Mouse (Mus musculus): ENCODE data around the gene Tjp1.

Tjp1 gene

DNA sequence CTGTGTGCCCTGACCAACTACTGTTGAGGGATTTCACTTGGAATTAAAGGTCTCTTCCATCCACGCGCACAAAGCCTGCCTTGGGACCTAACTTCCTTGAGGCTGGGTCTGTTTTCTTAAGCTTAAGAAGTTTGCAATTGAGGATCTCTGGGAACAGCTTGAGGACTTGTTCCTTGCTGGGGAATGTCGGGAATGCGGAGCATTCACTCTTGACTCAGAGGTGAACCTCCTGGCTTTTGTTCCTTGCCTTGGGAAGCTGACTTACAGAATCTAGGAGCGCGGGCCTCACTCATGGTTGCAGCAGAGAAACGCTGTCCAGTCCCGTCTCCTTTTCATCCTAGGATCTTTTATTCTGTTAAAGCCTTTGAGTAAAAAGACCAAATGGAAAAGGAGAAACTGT is 97.2 kb downstream of the Tjp1 start:
- no peak for DNase-seq

DNA sequence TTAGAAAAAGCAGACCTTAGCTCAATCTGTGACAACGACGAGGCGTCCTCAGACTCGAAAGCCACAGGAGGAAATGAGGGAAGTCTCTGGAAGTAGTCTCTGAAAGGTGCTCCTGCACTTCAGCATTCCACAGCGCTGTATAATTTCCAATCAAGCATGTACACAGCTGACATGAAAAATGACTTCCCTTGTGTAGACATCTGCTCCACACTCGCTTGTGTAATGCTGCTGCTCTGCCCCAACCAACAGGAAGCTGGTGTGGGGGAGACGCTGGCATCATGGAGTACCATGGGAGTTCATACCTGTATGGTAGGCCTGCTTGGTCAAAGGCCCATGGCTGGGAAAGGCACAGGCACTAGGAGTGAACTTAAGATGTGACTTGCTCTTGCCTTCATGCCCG is 103.1 kb downstream of the Tjp1 start:
- no peak for DNase-seq

DNA sequence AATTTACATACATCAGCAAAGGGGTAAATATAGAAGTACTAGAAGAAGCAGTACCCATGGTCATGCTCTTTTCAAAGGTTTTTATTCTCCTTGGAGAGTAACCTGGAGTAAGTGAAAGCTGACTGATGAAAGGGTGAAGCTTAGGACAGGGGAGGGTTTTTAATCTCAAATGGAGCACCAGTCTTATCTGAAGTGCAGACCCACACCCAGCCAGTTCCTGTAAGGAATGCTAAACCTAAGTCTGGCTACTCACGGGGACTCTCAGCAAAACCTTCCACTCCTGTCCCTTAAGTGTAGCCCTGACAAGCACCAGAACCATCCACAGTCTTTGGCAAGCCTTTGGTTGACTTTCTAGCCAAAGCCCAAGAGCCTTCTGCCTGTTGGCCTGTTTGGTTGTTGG is 105.1 kb downstream of the Tjp1 start:
- no peak for DNase-seq

DNA sequence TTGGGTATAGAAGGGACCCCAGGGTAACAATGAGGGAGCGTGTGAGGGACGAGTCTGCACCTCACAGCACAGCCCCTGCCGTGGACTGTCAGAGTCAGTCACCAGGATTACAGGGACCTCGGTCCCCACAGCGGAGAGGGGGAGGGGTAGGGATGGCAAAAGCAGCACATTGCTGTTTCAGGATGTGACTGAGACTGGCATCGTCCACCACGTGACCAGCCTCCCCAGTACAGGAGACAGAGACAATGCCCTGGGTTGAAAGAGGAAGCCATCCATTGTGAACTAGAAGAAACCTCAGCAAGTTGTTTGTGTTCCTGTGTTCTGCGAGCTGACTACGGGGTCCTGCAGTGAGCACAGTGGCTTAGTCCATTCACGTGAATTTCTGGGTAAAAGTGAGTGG is 106.1 kb downstream of the Tjp1 start:
- peak; percentile 56 for DNase-seq

DNA sequence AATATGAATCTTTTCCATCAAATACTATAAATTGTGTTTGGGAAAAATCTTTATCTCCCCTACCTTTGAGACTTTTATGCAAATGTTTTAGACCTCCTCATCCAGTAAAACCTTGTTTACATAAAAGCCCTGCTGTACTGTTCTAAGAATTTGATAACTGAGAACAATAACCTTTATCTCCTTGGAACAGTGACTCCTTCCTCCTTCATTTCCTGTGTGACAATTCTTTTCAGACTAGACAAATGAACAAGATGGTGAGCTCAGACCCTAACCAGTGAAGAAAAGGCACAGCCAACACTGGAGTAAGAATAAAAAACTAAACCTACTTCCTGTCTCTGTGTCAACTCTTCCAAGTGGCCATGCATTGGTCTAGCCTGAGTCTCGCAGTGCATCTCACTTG is 107.7 kb downstream of the Tjp1 start:
- no peak for DNase-seq

GRCm38 (mm10) chr7:65419012-65419411 is 108.6 kb downstream of the Tjp1 start:
- DNase-seq: no peak

GRCm38 (mm10) chr7:65418366-65418911 is 109.1 kb downstream of the Tjp1 start:
- DNase-seq: no peak

- DNase-seq: no peak
These were observed 110.1 kb downstream of the Tjp1 start for GRCm38 (mm10) chr7:65417231-65418100.

- no peak for DNase-seq
These were observed 111.1 kb downstream of the Tjp1 start for GRCm38 (mm10) chr7:65416506-65416905.

DNA sequence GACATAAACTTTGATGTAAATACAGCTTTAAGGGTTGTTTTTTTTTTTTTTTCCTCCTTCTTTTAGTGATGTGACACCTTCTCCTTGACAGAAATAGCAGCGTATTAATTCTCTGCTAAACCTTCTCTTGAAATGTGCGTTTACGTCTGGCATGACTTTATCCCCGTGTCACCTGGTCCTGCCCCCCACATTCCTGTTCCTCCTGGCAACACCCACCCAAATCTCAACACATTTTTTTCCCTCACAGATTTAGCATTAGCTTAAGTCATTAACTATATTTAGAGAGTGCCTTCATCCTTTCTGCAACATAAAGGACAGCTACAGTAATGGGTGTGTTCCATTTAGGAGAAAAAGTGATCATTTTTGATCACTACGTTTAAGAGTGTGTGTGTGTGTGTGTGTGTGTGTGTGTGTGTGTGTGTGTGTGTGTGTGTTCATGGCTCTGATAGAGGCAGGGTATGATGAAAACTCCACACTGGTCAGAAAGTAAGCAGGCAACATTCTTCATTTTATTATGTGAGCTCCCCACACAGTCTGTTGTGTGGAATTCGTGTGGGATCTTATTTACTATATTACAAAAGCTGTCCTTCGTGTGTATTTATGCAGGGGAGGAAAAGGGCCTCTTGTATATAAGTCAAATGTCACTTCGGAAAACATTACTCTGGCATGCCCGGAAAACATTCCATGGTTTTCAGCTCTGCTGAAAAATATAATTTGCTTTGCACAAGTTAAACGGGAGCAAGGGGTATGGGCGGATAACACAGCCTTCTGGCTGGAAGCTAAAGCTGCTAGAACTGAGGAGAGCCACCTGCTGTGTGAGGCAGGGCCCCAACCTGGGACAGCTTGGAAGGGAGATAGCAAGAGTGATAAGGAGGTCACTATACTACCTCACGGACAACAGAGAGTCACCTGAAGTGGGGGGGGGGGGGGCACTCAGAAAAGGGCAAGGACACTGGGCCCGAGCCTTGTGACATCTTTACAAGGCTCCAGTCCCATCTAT is 113.3 kb downstream of the Tjp1 start:
- no peak for DNase-seq

DNA sequence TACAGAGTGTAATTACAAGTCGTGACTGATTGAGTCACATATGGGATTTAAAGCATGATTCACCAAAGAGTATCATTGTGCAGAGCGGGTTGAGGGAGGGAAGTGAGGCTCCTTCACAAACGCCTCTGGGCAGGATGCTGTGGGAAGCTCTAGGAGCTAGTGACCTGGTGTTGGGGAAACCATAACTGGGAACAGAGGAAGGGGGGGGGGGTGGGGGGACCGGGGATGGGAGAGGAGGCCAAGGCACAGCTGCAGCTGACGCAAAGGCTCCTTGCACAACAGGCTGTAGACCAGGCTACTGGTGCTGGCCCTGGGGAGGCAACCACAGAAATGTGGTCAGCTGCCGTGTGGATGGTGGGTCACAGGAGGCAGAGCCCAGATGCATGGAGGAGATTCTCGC is 116.9 kb downstream of the Tjp1 start:
- DNase-seq: peak; percentile 51

DNA sequence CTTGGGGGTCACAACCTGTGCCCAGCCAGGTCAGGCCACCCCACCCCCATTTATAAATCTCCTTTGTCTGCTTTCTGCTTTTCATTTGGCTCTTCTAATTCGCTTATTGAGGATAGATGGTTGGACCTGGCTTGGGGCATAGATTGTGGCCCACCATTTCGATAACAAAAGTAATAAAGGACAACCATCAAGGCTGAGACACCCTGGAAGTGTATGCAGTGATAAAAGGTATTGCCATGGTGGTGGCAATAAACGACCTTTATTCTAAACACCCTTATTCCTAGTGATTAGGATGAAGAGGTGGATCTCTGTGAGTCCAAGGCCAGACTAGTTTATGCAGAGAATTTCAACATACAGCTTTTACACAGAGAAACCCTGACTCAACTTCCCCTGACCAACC is 121.2 kb downstream of the Tjp1 start:
- DNase-seq: no peak

DNA sequence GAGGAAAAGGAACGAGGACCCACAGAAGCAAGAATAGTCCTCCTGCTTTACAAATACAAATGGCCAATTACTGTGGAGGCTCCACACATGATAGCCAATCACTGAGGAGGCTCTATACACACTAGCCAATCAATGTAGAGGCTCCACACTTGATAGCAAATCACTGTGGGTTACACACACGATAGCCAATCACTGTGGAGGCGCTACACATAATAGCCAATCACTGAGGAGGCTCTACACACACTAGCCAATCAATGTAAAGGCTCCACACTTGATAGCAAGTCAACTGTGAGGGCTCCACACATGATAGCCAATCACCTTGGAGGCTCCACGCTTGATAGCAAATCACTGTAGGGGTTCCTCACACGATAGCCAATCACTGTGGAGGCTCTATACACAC is 125.1 kb downstream of the Tjp1 start:
- DNase-seq: no peak

DNA sequence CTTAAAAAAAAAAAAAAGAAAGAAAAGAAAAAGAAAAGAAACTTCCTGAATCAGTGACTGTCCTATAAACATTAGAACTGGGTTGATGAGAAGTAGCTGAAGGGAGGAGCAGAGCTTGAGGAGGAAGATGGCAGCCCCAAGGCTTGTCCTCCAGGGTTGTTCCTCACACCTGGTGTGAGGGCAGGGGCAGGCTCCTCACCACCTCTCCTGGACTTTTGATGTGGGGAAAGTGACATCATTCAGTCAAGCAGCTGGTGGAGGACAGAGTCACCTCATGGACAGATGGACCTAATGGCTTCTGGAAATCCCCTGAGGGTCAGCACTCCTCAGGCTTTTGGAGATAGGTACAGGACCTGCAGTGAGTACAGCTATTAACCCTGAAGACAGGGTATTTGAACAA is 126.0 kb downstream of the Tjp1 start:
- no peak for DNase-seq

DNA sequence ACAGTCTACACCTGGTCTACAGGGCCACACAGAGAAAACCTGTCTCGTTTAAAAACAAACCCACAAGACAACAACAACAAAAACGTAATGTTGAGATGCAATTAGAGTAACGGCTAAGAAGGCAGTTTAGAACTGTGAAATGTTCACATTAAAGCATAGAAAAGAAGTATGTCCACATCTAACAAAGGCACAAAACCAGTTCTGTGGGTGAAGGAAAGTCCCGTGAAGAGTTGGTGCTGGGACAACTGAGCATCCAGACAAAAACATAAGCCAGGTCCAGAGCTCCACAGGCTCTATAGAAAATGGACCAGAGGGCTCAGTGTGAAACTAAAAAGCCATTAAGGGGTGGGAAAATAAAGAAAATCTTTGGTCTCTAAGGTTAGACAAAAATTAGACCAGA is 131.7 kb downstream of the Tjp1 start:
- no peak for DNase-seq

DNA sequence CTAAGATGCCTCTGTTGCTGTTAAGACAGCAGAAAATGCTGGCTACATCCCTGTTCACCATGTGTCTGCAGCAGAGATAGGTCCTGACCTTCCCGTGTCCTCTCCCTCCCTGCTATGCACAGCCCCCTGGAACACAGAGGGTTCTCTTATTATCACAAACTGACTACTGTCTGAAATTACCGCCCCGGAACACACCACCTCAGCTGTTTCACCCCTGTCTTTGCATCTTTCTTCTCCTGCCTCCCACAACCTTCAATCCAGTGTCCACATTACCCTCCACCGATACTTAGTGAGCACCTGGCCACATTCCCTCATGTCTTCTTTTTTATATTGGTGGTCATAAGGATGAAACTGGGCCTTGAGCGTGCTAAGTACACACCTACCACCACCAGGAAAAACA is 132.4 kb downstream of the Tjp1 start:
- no peak for DNase-seq

DNA sequence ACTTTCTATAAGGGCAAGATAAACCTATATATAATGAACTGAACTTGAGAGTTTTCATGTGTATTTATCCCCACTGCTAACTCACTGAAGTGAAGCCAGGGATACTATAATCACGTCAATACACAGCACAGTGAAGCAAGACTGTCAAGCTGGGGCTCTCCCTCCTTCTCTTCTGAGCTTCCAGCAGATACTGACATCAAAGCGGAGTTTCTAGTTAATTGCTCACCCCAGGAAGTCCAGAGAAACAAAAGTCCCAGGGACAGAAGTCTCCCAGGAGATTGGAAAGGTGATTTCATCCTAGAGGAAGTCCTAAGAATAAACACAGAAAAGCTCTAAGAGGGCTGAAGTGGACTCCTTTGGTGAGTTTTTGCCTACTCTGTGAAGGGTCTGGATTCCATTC is 132.9 kb downstream of the Tjp1 start:
- DNase-seq: no peak

DNA sequence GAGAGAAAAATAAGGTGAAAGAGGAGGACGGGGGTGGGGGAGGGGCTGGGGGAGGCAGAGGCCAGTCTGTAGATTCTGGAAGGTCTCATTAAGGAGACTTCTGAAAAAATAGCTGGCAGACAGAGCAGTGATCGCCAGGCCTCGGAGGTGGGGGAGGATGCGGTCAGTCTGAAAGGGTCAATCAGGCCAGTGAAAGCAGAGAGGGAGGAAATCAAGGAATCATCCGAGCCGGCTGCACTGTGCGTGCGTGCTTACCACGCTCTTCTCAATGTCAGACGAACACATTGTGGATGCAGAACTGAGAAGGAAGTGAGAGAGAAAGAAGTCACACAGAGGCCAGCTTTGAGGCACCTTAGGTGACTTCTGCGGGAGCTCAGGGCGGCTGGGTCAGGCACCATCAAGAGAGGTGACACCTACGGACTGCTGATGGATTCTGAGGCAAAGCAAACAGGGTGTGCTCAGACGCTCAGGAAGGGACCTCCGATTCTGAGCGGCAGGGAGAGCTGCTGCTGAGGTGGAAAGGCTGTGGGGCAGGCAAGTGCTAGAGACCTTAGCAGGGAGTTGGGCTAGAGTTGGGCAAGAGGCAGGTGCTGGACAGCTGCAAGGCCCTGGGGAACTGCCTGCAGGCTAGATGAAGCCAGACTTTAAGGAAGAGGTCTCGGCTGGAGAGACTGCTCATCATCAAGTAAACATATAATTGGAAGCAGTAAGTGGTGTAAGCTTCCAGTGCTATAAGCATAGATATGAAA is 133.7 kb downstream of the Tjp1 start:
- DNase-seq: no peak

GRCm38 (mm10) chr7:65392986-65393385 is 134.6 kb downstream of the Tjp1 start:
- no peak for DNase-seq

GRCm38 (mm10) chr7:65389539-65389938 is 138.0 kb downstream of the Tjp1 start:
- DNase-seq: no peak

DNA sequence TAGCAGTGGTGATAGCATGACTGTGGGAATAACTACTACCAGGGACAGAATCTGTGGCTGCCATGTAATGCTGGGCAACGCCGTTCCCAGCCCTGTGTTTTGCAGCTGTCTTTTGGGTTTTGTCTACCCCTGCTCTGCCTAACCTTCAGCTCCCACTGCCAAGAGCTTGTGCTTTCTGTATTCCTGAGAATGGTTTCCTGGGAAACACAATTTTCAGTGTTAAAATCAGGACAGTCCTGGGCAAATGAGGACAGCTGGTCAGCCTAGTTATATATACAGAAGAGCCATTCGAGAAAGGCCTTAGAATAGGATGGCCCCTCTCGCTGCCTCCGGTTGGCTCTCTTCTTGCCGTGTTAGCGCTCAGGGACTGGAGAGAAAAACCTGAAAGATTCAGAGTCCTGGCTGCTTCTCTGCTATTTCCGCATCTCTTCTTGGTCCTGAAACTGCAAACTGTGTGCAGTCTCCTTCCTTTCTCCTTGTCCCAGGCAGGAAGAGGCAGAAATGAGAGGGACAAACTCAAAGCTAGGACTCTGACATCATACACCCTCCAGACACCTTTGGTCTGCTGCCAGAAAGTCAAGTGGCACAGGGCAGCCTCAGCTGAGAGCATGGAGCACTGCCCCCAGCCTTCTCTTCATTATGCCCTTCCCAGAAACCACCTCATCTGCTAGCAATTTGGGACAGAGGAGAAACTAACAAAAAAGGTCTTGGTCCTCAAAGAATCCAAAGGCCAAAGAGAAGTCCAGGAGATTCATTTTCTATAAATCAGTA is 139.2 kb downstream of the Tjp1 start:
- no peak for DNase-seq
